ENCODE assay signal across 10 mouse cellular contexts in the genomic region with DNA sequence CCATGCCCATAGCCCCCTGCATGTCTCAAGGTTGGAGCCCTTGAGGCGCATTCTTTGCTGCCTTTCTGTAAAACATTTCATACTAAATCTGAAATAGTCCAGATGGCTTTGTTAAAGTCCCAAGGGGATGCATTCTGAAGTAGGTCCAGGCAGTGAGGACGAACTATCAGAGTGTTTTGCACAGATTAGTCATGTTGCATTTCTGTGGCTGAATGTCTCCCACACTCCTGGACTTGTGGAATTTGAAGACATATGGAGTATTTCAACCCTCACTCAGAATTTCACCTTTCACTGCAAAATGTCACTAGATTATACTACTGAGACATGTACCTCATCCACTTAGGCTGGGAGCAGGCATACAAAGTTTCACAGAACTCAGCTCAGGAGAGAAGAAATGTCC.
DNase-seq lines count a peak whose midpoint lies in the region; ATAC-seq and TF ChIP-seq lines count a peak whose summit lies in the region.
"Had no signal": no experiment of that assay in that cellular context is flagged by ENCODE, and none has a peak within 500 bp of the region (broad histone marks: within the 10 kb centered on the region; RNA-seq: fewer than 3 reads in every experiment).

No protein-coding gene starts in this region.

- H3K27ac ChIP-seq in lung, postnatal 0 days (ENCODE audit: low read length): no peak overlapping the region
- peak overlapping the region; percentile 57 for H3K27ac ChIP-seq in heart, postnatal 0 days (ENCODE audit: low read depth)
- peak overlapping the region; percentile 67 for H3K27ac ChIP-seq in stomach, embryonic 16.5 days (ENCODE audit: low read length)
- H3K27ac ChIP-seq in hindbrain, postnatal 0 days: no peak overlapping the region
- H3K27ac ChIP-seq: liver, embryonic 14.5 days had no signal

- no peaks in the 10 kb centered on the region for H3K36me3 ChIP-seq in lung, postnatal 0 days (ENCODE audit: insufficient read depth, low read length)
- H3K36me3 ChIP-seq in heart, postnatal 0 days (replicated peaks; ENCODE audit: control insufficient read depth, insufficient read depth, low read length): no peaks in the 10 kb centered on the region
- no peaks in the 10 kb centered on the region for H3K36me3 ChIP-seq in stomach, embryonic 16.5 days (ENCODE audit: control insufficient read depth, insufficient read depth, low read length)
- no peaks in the 10 kb centered on the region for H3K36me3 ChIP-seq in hindbrain, postnatal 0 days (ENCODE audit: insufficient read depth, low read length)

- peak; percentile 36 to 49 for DNase-seq in cerebellum, postnatal 10 days
- DNase-seq in cerebellum, adult 11 months: no peak
- DNase-seq in lung, postnatal 0 days (ENCODE audit: low spot score): no peak
- DNase-seq in lung, postnatal 14 days: no peak
- peak; percentile 31 for DNase-seq in heart, postnatal 0 days (ENCODE audit: low spot score)
- DNase-seq in gastrocnemius, postnatal 10 days: no peak
- no peak for DNase-seq in hindbrain, postnatal 0 days (ENCODE audit: low spot score)
- DNase-seq: midbrain, embryonic 14.5 days had no signal

- no peak overlapping the region for H3K4me2 ChIP-seq in lung, postnatal 0 days (replicated peaks; ENCODE audit: low read depth, low read length)
- no peak overlapping the region for H3K4me2 ChIP-seq in heart, postnatal 0 days (ENCODE audit: low read depth, low read length)
- H3K4me2 ChIP-seq in stomach, embryonic 16.5 days (ENCODE audit: low read depth, low read length): no peak overlapping the region
- H3K4me2 ChIP-seq in hindbrain, postnatal 0 days (ENCODE audit: low read depth, low read length): no peak overlapping the region

- H3K27me3 ChIP-seq in lung, postnatal 0 days (replicated peaks; ENCODE audit: insufficient read depth, low read length): no peaks in the 10 kb centered on the region
- no peaks in the 10 kb centered on the region for H3K27me3 ChIP-seq in heart, postnatal 0 days (ENCODE audit: control insufficient read depth, insufficient read depth, low read length)
- H3K27me3 ChIP-seq in stomach, embryonic 16.5 days (ENCODE audit: control insufficient read depth, insufficient read depth, low read length): no peaks in the 10 kb centered on the region
- no peaks in the 10 kb centered on the region for H3K27me3 ChIP-seq in hindbrain, postnatal 0 days (ENCODE audit: insufficient read depth, low read length)

- TF ChIP-seq EP300 in lung, postnatal 0 days (IDR thresholded peaks at IDR 0.05): peak; percentile 36; the same call in 1 of the 2 replicates
- TF ChIP-seq EP300 in heart, postnatal 0 days (IDR thresholded peaks at IDR 0.05; ENCODE audit: low read depth): peak; percentile 46; the same call in 1 of the 2 replicates

- H3K4me1 ChIP-seq in lung, postnatal 0 days (ENCODE audit: insufficient read depth, low read depth, low read length): 0 out of 2 replicates have a peak, but pooled peaks cover 4% of the 10 kb centered on the region
- peaks cover 4% of the 10 kb centered on the region; the same call in 1 of the 2 replicates for H3K4me1 ChIP-seq in heart, postnatal 0 days (ENCODE audit: control insufficient read depth, insufficient read depth)
- peaks cover 4% of the 10 kb centered on the region; the same call in 1 of the 2 replicates for H3K4me1 ChIP-seq in stomach, embryonic 16.5 days (ENCODE audit: control insufficient read depth, insufficient read depth, low read length)
- H3K4me1 ChIP-seq in hindbrain, postnatal 0 days (ENCODE audit: insufficient read depth, low read length): no peaks in the 10 kb centered on the region

- ATAC-seq in lung, postnatal 0 days: no peak; the same call in 1 of the 2 replicates
- ATAC-seq in heart, postnatal 0 days (ENCODE audit: insufficient read depth, low read depth): peak; percentile 68; the same call in 1 of the 2 replicates
- peak; percentile 62; the same call in 1 of the 2 replicates for ATAC-seq in stomach, embryonic 16.5 days (ENCODE audit: insufficient read depth, low FRiP score)
- ATAC-seq in hindbrain, postnatal 0 days: no peak

- 50% methylated on average over 2 of the region's 2 CpGs for WGBS in lung, postnatal 0 days
- 26% methylated on average over 2 of the region's 2 CpGs for WGBS in heart, postnatal 0 days
- WGBS in stomach, embryonic 16.5 days: 34% methylated on average over 2 of the region's 2 CpGs
- 67% methylated on average over 2 of the region's 2 CpGs for WGBS in hindbrain, postnatal 0 days

- H3K9ac ChIP-seq in lung, postnatal 0 days (replicated peaks; ENCODE audit: low read depth): no peak overlapping the region
- no peak overlapping the region for H3K9ac ChIP-seq in heart, postnatal 0 days (replicated peaks; ENCODE audit: low read depth, low read length)
- H3K9ac ChIP-seq in stomach, embryonic 16.5 days (ENCODE audit: low read length): no peak overlapping the region
- no peak overlapping the region for H3K9ac ChIP-seq in hindbrain, postnatal 0 days (replicated peaks; ENCODE audit: low read length)
- H3K9ac ChIP-seq: liver, embryonic 14.5 days had no signal

- H3K9me3 ChIP-seq in lung, postnatal 0 days (ENCODE audit: low read length): no peaks in the 10 kb centered on the region
- H3K9me3 ChIP-seq in heart, postnatal 0 days (replicated peaks; ENCODE audit: control insufficient read depth, low read length): no peaks in the 10 kb centered on the region
- H3K9me3 ChIP-seq in stomach, embryonic 16.5 days (replicated peaks; ENCODE audit: control insufficient read depth, low read length): no peaks in the 10 kb centered on the region
- H3K9me3 ChIP-seq in hindbrain, postnatal 0 days (ENCODE audit: low read length): no peaks in the 10 kb centered on the region

- no peak overlapping the region for H3K4me3 ChIP-seq in lung, postnatal 0 days (ENCODE audit: low read depth, low read length)
- H3K4me3 ChIP-seq in heart, postnatal 0 days (ENCODE audit: low read depth, low read length): no peak overlapping the region
- no peak overlapping the region for H3K4me3 ChIP-seq in stomach, embryonic 16.5 days (replicated peaks; ENCODE audit: low read length)
- no peak overlapping the region for H3K4me3 ChIP-seq in hindbrain, postnatal 0 days (ENCODE audit: low read length)

- no peak for TF ChIP-seq CTCF in lung, postnatal 0 days (IDR thresholded peaks at IDR 0.05)
- TF ChIP-seq CTCF in heart, postnatal 0 days (IDR thresholded peaks at IDR 0.05; ENCODE audit: low read depth): no peak
- TF ChIP-seq CTCF in hindbrain, postnatal 0 days (IDR thresholded peaks at IDR 0.05; ENCODE audit: low read depth): no peak

Comparison
In these comparisons a context has a peak if more than half of its experiments do, and no peak if none do; other contexts are left out.
1. DNase-seq: peak in cerebellum, postnatal 10 days (2 of 2) and heart, postnatal 0 days (single experiment); none in cerebellum, adult 11 months (single experiment), lung, postnatal 0 days (single experiment), lung, postnatal 14 days (single experiment), gastrocnemius, postnatal 10 days (single experiment) and hindbrain, postnatal 0 days (single experiment).
2. ATAC-seq: peak in heart, postnatal 0 days (single experiment) and stomach, embryonic 16.5 days (single experiment); none in lung, postnatal 0 days (single experiment) and hindbrain, postnatal 0 days (single experiment).
3. H3K27ac ChIP-seq: peak in heart, postnatal 0 days (single experiment) and stomach, embryonic 16.5 days (single experiment); none in lung, postnatal 0 days (single experiment) and hindbrain, postnatal 0 days (single experiment).